Mouse (Mus musculus): Measurements from ENCODE around the gene Pan2.
"Not testable (repeated sequence)": the region's sequence is repeated elsewhere in the genome, so short reads cannot be mapped to it uniquely, and the experiment has no call there.

Pan2 gene

GRCm38 (mm10) chr10:128303126-128304021, at the start of gene Pan2:
Pan2 (plus strand) TSS chr10:128303335.
- peak; percentile 99 for DNase-seq (ENCODE audit: low read depth, low spot score)

GRCm38 (mm10) chr10:128253677-128254255, 49.4 kb upstream of the Pan2 start, which contains the start of gene Apon:
Apon (plus strand) TSS chr10:128254096.
- DNase-seq (ENCODE audit: low read depth, low spot score): no peak

GRCm38 (mm10) chr10:128255925-128256324, 47.2 kb upstream of the Pan2 start:
- DNase-seq (ENCODE audit: low read depth, low spot score): no peak

GRCm38 (mm10) chr10:128256328-128256727, 46.8 kb upstream of the Pan2 start:
- no peak for DNase-seq (ENCODE audit: low read depth, low spot score)

- no peak for DNase-seq (ENCODE audit: low read depth, low spot score)
Measured at GRCm38 (mm10) chr10:128258953-128259352, 44.2 kb upstream of the Pan2 start.

GRCm38 (mm10) chr10:128259946-128260345, 43.2 kb upstream of the Pan2 start:
- DNase-seq (ENCODE audit: low read depth, low spot score): no peak

- DNase-seq (ENCODE audit: low read depth, low spot score): not testable (repeated sequence)
Measured at GRCm38 (mm10) chr10:128260376-128260775, 42.8 kb upstream of the Pan2 start.

GRCm38 (mm10) chr10:128262300-128262699, 40.8 kb upstream of the Pan2 start:
- no peak for DNase-seq (ENCODE audit: low read depth, low spot score)

GRCm38 (mm10) chr10:128263393-128264310, 39.5 kb upstream of the Pan2 start:
- DNase-seq (ENCODE audit: low read depth, low spot score): no peak

GRCm38 (mm10) chr10:128268371-128268770, 34.8 kb upstream of the Pan2 start, which contains the start of gene Apof:
Apof (plus strand) TSS chr10:128268671.
- DNase-seq (ENCODE audit: low read depth, low spot score): no peak

- DNase-seq (ENCODE audit: low read depth, low spot score): no peak
Measured at GRCm38 (mm10) chr10:128269206-128269910, 33.8 kb upstream of the Pan2 start.

- peak; percentile 98 for DNase-seq (ENCODE audit: low read depth, low spot score)
Measured at GRCm38 (mm10) chr10:128270287-128270841, 32.8 kb upstream of the Pan2 start, which contains the start of gene Stat2. Stat2 (plus strand) TSS chr10:128270559.

- DNase-seq (ENCODE audit: low read depth, low spot score): no peak
Measured at GRCm38 (mm10) chr10:128270866-128271265, 32.3 kb upstream of the Pan2 start.

- no peak for DNase-seq (ENCODE audit: low read depth, low spot score)
Measured at GRCm38 (mm10) chr10:128271883-128272282, 31.3 kb upstream of the Pan2 start.

- not testable (repeated sequence) for DNase-seq (ENCODE audit: low read depth, low spot score)
Measured at GRCm38 (mm10) chr10:128272819-128273439, 30.2 kb upstream of the Pan2 start.

- DNase-seq (ENCODE audit: low read depth, low spot score): not testable (repeated sequence)
Measured at GRCm38 (mm10) chr10:128275374-128275773, 27.8 kb upstream of the Pan2 start.

GRCm38 (mm10) chr10:128278158-128278557, 25.0 kb upstream of the Pan2 start:
- no peak for DNase-seq (ENCODE audit: low read depth, low spot score)

GRCm38 (mm10) chr10:128280943-128281342, 22.2 kb upstream of the Pan2 start:
- no peak for DNase-seq (ENCODE audit: low read depth, low spot score)

GRCm38 (mm10) chr10:128281682-128282081, 21.5 kb upstream of the Pan2 start:
- DNase-seq (ENCODE audit: low read depth, low spot score): no peak

GRCm38 (mm10) chr10:128282886-128283450, 20.2 kb upstream of the Pan2 start:
- DNase-seq (ENCODE audit: low read depth, low spot score): no peak

All from c-Kit-negative CD71-positive TER-119-positive erythroid progenitor cells, embryonic 14.5 days (primary cell).